Mouse (Mus musculus): Measurements from ENCODE around the gene Tmprss5. TPM values are rescaled to one million over a fixed set of nuclear protein-coding genes. Genes with fewer than 3 reads are reported as not detected.

The Tmprss5 gene
- polyA plus RNA-seq, 1 experiment from 2014 or later, result 1.8 TPM

GRCm38 (mm10) chr9:49143841-49144240, 62.8 kb downstream of the Tmprss5 start:
- no peaks in the 10 kb centered on the region for H3K9me3 ChIP-seq (ENCODE audit: control insufficient read depth, low read length)
- H3K27me3 ChIP-seq (replicated peaks; ENCODE audit: control insufficient read depth, insufficient read depth, low read length), result no peaks in the 10 kb centered on the region
- ATAC-seq, result no peak
- H3K9ac ChIP-seq (replicated peaks; ENCODE audit: low read depth, low read length), result no peak overlapping the region
- H3K36me3 ChIP-seq (ENCODE audit: control insufficient read depth, insufficient read depth), result no peaks in the 10 kb centered on the region
- peaks cover 6% of the 10 kb centered on the region for H3K4me1 ChIP-seq (replicated peaks; ENCODE audit: control insufficient read depth, insufficient read depth, low read length)
- H3K4me2 ChIP-seq (ENCODE audit: low read length), result no peak overlapping the region
- no peak overlapping the region for H3K4me3 ChIP-seq (replicated peaks; ENCODE audit: low read length)
- no peak overlapping the region for H3K27ac ChIP-seq (ENCODE audit: low read length)
- WGBS, result 82% methylated on average over 3 of the region's 3 CpGs

DNA sequence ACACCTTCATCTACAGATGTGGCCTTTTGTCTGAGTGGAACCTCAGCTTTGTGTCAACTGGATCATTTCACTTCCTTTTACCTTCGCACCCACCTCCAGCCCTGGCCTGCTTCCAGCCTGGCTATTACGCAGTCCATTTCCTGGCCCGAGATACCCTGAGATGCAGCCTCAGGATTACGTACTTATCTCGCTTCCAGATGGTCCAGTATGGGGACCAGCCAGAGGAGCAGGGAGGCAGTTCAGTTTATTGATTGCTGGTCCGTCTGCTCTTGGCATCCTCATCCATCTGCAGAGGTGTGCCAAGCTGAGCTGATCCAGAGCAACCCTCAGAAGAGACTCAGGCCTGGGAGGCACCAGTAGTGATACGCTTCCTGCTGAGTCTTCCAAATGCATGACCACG, 64.7 kb downstream of the Tmprss5 start:
- H3K36me3 ChIP-seq (ENCODE audit: control insufficient read depth, insufficient read depth), result no peaks in the 10 kb centered on the region
- no peak overlapping the region for H3K4me3 ChIP-seq (replicated peaks; ENCODE audit: low read length)
- peaks cover 6% of the 10 kb centered on the region for H3K4me1 ChIP-seq (replicated peaks; ENCODE audit: control insufficient read depth, insufficient read depth, low read length)
- H3K27me3 ChIP-seq (replicated peaks; ENCODE audit: control insufficient read depth, insufficient read depth, low read length), result no peaks in the 10 kb centered on the region
- no peak overlapping the region for H3K27ac ChIP-seq (ENCODE audit: low read length)
- ATAC-seq, result no peak
- H3K9me3 ChIP-seq (ENCODE audit: control insufficient read depth, low read length), result no peaks in the 10 kb centered on the region
- no peak overlapping the region for H3K9ac ChIP-seq (replicated peaks; ENCODE audit: low read depth, low read length)
- 77% methylated on average over 8 of the region's 8 CpGs for WGBS
- no peak overlapping the region for H3K4me2 ChIP-seq (ENCODE audit: low read length)

DNA sequence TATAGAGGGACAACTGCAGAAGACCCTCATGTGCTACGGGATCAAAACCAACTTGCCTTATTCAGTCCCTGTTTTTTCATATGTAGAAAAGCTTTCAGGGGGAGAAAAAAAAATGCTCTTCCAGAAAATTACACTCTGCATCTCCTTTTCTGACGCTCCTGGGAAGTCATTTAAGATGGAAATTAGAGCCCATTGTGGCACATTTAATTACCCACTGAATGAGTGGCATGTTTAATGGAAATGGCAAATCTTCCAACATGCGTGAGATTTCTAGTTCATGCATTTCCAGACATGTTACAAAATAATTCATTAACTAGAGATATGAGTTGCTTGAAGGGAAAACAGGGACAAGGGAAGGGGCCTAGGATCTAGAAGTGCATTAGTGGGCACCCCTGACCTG, 66.0 kb downstream of the Tmprss5 start:
- no peak for ATAC-seq
- no peak overlapping the region for H3K27ac ChIP-seq (ENCODE audit: low read length)
- no peaks in the 10 kb centered on the region for H3K36me3 ChIP-seq (ENCODE audit: control insufficient read depth, insufficient read depth)
- H3K9me3 ChIP-seq (ENCODE audit: control insufficient read depth, low read length), result no peaks in the 10 kb centered on the region
- no peak overlapping the region for H3K4me2 ChIP-seq (ENCODE audit: low read length)
- no peak overlapping the region for H3K4me3 ChIP-seq (replicated peaks; ENCODE audit: low read length)
- H3K9ac ChIP-seq (replicated peaks; ENCODE audit: low read depth, low read length), result no peak overlapping the region
- 21% methylated on average over 3 of the region's 3 CpGs for WGBS
- peaks cover 6% of the 10 kb centered on the region for H3K4me1 ChIP-seq (replicated peaks; ENCODE audit: control insufficient read depth, insufficient read depth, low read length)
- no peaks in the 10 kb centered on the region for H3K27me3 ChIP-seq (replicated peaks; ENCODE audit: control insufficient read depth, insufficient read depth, low read length)

Other genes with a start within 250 kb of the Tmprss5 start
- 5.1 and 6.1 TPM in 2 replicates for gene Zbtb16, start 245.0 kb upstream of the Tmprss5 start, polyA plus RNA-seq (2015; fragmentation: Nextera tagmentation; extraction: Ambion mirVana)
- gene Htr3a, start 170.2 kb upstream of the Tmprss5 start, polyA plus RNA-seq (2015; fragmentation: Nextera tagmentation; extraction: Ambion mirVana), result 5.9 and 6.1 TPM in 2 replicates
- not detected in 2 replicates for gene Htr3b, start 116.3 kb upstream of the Tmprss5 start, polyA plus RNA-seq (2015; fragmentation: Nextera tagmentation; extraction: Ambion mirVana)
- gene Usp28, start 95.9 kb upstream of the Tmprss5 start, polyA plus RNA-seq (2015; fragmentation: Nextera tagmentation; extraction: Ambion mirVana), result 36.8 and 40.5 TPM in 2 replicates
- 31.0 and 32.2 TPM in 2 replicates for gene Zw10, start 25.6 kb upstream of the Tmprss5 start, polyA plus RNA-seq (2015; fragmentation: Nextera tagmentation; extraction: Ambion mirVana)
- not detected in 2 replicates for gene Gm4894, start 169.3 kb downstream of the Tmprss5 start, polyA plus RNA-seq (2015; fragmentation: Nextera tagmentation; extraction: Ambion mirVana)